10 mouse cellular contexts compared by ENCODE assay signal in genomic region chr8:46615936-46616335, GRCm38 (mm10). TPM values are rescaled to one million over a fixed set of nuclear protein-coding genes. Genes with fewer than 3 reads are reported as not detected.
DNase-seq lines count a peak whose midpoint lies in the region; ATAC-seq and TF ChIP-seq lines count a peak whose summit lies in the region.
"Had no signal": no experiment of that assay in that cellular context is flagged by ENCODE, and none has a peak within 500 bp of the region (broad histone marks: within the 10 kb centered on the region; RNA-seq: fewer than 3 reads in every experiment).

No protein-coding gene starts in this region.

- ATAC-seq in lung, embryonic 14.5 days (ENCODE audit: insufficient read depth): no peak
- ATAC-seq in intestine, embryonic 16.5 days: no peak
- ATAC-seq: lung, postnatal 0 days had no signal

- H3K27ac ChIP-seq in lung, embryonic 14.5 days (ENCODE audit: low read depth): no peak overlapping the region
- H3K27ac ChIP-seq in intestine, embryonic 16.5 days (ENCODE audit: low read length): 0 out of 2 replicates have a peak overlapping the region, but pooled peaks have one; percentile 2
- H3K27ac ChIP-seq in small intestine, adult 2 months (ENCODE audit: insufficient read depth, low read depth, low read length): peak overlapping the region; percentile 64; the same call in 1 of the 2 replicates

- H3K27me3 ChIP-seq in lung, embryonic 14.5 days (ENCODE audit: insufficient read depth, low read length): no peaks in the 10 kb centered on the region
- no peaks in the 10 kb centered on the region for H3K27me3 ChIP-seq in intestine, embryonic 16.5 days (replicated peaks; ENCODE audit: control insufficient read depth, insufficient read depth, low read length)
- no peaks in the 10 kb centered on the region for H3K27me3 ChIP-seq in small intestine, adult 2 months (ENCODE audit: control insufficient read depth, insufficient read depth, low read length)
- H3K27me3 ChIP-seq: hindbrain, embryonic 15.5 days had no signal

- 79% methylated on average over 8 of the region's 8 CpGs for WGBS in lung, embryonic 14.5 days
- WGBS in intestine, embryonic 16.5 days: 80% methylated on average over 8 of the region's 8 CpGs
- WGBS in small intestine, adult 2 months: 31% methylated on average over 8 of the region's 8 CpGs

- H3K36me3 ChIP-seq in lung, embryonic 14.5 days (ENCODE audit: insufficient read depth): no peaks in the 10 kb centered on the region
- H3K36me3 ChIP-seq in intestine, embryonic 16.5 days (ENCODE audit: control insufficient read depth, insufficient read depth, low read length): no peaks in the 10 kb centered on the region
- H3K36me3 ChIP-seq in small intestine, adult 2 months (ENCODE audit: control insufficient read depth, insufficient read depth, low read length): no peaks in the 10 kb centered on the region
- H3K36me3 ChIP-seq: hindbrain, embryonic 15.5 days had no signal

- no peak overlapping the region for H3K9ac ChIP-seq in lung, embryonic 14.5 days
- H3K9ac ChIP-seq in intestine, embryonic 16.5 days (ENCODE audit: low read depth, low read length): no peak overlapping the region

- DNase-seq in cerebellum, adult 9-11 months: peak; percentile 21
- DNase-seq in cerebellum, postnatal 25 days: no peak
- DNase-seq in lung, embryonic 14.5 days: no peak
- DNase-seq in lung, postnatal 36 days: no peak
- no peak for DNase-seq in gastrocnemius, adult 18-20 months (ENCODE audit: low spot score)
- no peak for DNase-seq in left cerebral cortex, adult 11 months (ENCODE audit: low spot score)

- H3K4me2 ChIP-seq in lung, embryonic 14.5 days: peak overlapping the region; percentile 98; the same call in 1 of the 2 replicates
- peak overlapping the region; percentile 59; the same call in 1 of the 2 replicates for H3K4me2 ChIP-seq in intestine, embryonic 16.5 days (ENCODE audit: low read depth, low read length)

- peaks cover 7% of the 10 kb centered on the region; the same call in 1 of the 2 replicates for H3K4me1 ChIP-seq in lung, embryonic 14.5 days (ENCODE audit: insufficient read depth)
- H3K4me1 ChIP-seq in intestine, embryonic 16.5 days (ENCODE audit: control insufficient read depth, insufficient read depth, low read length): peaks cover 10% of the 10 kb centered on the region; the same call in 1 of the 2 replicates
- H3K4me1 ChIP-seq in small intestine, adult 2 months (ENCODE audit: control insufficient read depth, insufficient read depth, insufficient read length, low read length): peaks cover 9% of the 10 kb centered on the region; the same call in 1 of the 2 replicates

- no peak for TF ChIP-seq CTCF in lung, embryonic 14.5 days (IDR thresholded peaks at IDR 0.05; ENCODE audit: low read depth)
- TF ChIP-seq CTCF in small intestine, adult 2 months (IDR thresholded peaks at IDR 0.05; ENCODE audit: extremely low read depth, insufficient read length, insufficient replicate concordance, low read depth, low read length): no peak

- no peak for TF ChIP-seq POLR2A in small intestine, adult 2 months (IDR thresholded peaks at IDR 0.05; ENCODE audit: low read depth, low read length)

- no peaks in the 10 kb centered on the region for H3K9me3 ChIP-seq in lung, embryonic 14.5 days (ENCODE audit: low read depth, low read length)
- H3K9me3 ChIP-seq in intestine, embryonic 16.5 days (ENCODE audit: control insufficient read depth, low read length): no peaks in the 10 kb centered on the region
- H3K9me3 ChIP-seq: hindbrain, embryonic 15.5 days had no signal

- H3K4me3 ChIP-seq in lung, embryonic 14.5 days (ENCODE audit: low read depth, low read length): 0 out of 2 replicates have a peak overlapping the region, but pooled peaks have one; percentile 76
- H3K4me3 ChIP-seq in intestine, embryonic 16.5 days (ENCODE audit: low read length): no peak overlapping the region
- H3K4me3 ChIP-seq in small intestine, adult 2 months (ENCODE audit: low read depth, low read length): no peak overlapping the region; the same call in 1 of the 2 replicates

RNA-seq across cellular contexts. Expression of gene Primpol, which starts 1.1 kb away (rescaled TPM):
- polyA plus RNA-seq in lung, embryonic 14.5 days (2014; fragmentation: Nextera tagmentation; extraction: Ambion mirVana): 11.2 and 11.4 TPM in 2 replicates
- 12.8 and 15.2 TPM in 2 replicates for polyA plus RNA-seq in intestine, embryonic 16.5 days (2015; fragmentation: Nextera tagmentation; extraction: Ambion mirVana)
- polyA plus RNA-seq in small intestine, adult 2 months (2012; rRNA removed): 0.42 and 0.79 TPM in 2 replicates
- total RNA-seq in gastrocnemius, adult 18-20 months (2021): 1 to 10 TPM; 1.4 to 1.6 TPM

RNA-seq across cellular contexts. Expression of gene Casp3, which starts 1.2 kb away (rescaled TPM):
- 84.1 and 86.7 TPM in 2 replicates for polyA plus RNA-seq in lung, embryonic 14.5 days (2014; fragmentation: Nextera tagmentation; extraction: Ambion mirVana)
- polyA plus RNA-seq in intestine, embryonic 16.5 days (2015; fragmentation: Nextera tagmentation; extraction: Ambion mirVana): 55.3 and 59.6 TPM in 2 replicates
- 5.3 and 6.7 TPM in 2 replicates for polyA plus RNA-seq in small intestine, adult 2 months (2012; rRNA removed)
- 1 to 10 TPM in 1 of 2 experiments, under 1 TPM in 1; 0.94 to 1.5 TPM for total RNA-seq in gastrocnemius, adult 18-20 months (2021)
